Mouse (Mus musculus) testis, adult 2 months (tissue): ENCODE results near the gene Dgcr8. TPM values are rescaled to one million over a fixed set of nuclear protein-coding genes. Genes with fewer than 3 reads are reported as not detected.
A peak's percentile ranks its signal among the peaks of the same experiment; 100 is the strongest.

Experiments used
- H3K27ac ChIP-seq: fragments of 200-500 bp; 2 replicates; pipeline ENCODE4 v1.5.1; 2012; ENCODE audit warnings: low read depth, low read length; ENCODE audit not compliant: control insufficient read depth, insufficient read depth
- H3K27me3 ChIP-seq: fragments of 200-500 bp; 2 replicates; pipeline ENCODE4 v1.6.1; 2012; ENCODE audit warnings: mild to moderate bottlenecking, low read length, moderate library complexity; ENCODE audit not compliant: control insufficient read depth, insufficient read depth
- H3K36me3 ChIP-seq: fragments of 200-500 bp; 2 replicates; pipeline ENCODE4 v1.6.1; 2012; ENCODE audit warnings: mild to moderate bottlenecking, low read length; ENCODE audit not compliant: control insufficient read depth, insufficient read depth
- H3K4me1 ChIP-seq: fragments of 200-500 bp; 2 replicates; pipeline ENCODE4 v1.6.1; 2012; ENCODE audit warnings: low read length; ENCODE audit not compliant: control insufficient read depth, insufficient read depth
- H3K4me3 ChIP-seq: fragments of 200-500 bp; 2 replicates; pipeline ENCODE4 v1.5.1; 2012; ENCODE audit warnings: low read depth, mild to moderate bottlenecking, low read length, moderate library complexity, mixed read lengths; ENCODE audit not compliant: control insufficient read depth
- CTCF ChIP-seq: fragments of 200-500 bp; IDR thresholded peaks from 2 replicates; pipeline ENCODE4 v1.5.1; 2012; ENCODE audit warnings: low read depth, mild to moderate bottlenecking, inconsistent platforms, low read length, moderate library complexity; ENCODE audit not compliant: control insufficient read depth, insufficient read depth, insufficient replicate concordance
- POLR2A ChIP-seq: fragments of 200-500 bp; IDR thresholded peaks from 2 replicates; pipeline ENCODE4 v1.6.1; 2012; ENCODE audit warnings: low read depth, mild to moderate bottlenecking, inconsistent platforms, low read length, moderate library complexity; ENCODE audit not compliant: control insufficient read depth
- polyA plus RNA-seq: library from polyadenylated mRNA; depleted of rRNA; stranded (reverse); fragments of >200 nt; gene quantifications from 2 replicates; pipeline ENCODE4 v1.2.3, GENCODE M21; 2012

The Dgcr8 gene
- polyA plus RNA-seq, 1 experiment = 28.9 TPM

- peak overlapping the region; percentile 75 for H3K27ac ChIP-seq
- H3K4me1 ChIP-seq = peaks cover 20% of the 10 kb centered on the region
- no peaks in the 10 kb centered on the region; the same call in 1 of the 2 replicates for H3K36me3 ChIP-seq
- no peaks in the 10 kb centered on the region for H3K27me3 ChIP-seq
- H3K4me3 ChIP-seq = peak overlapping the region; percentile 85
- TF ChIP-seq CTCF (no peak), POLR2A (peak; percentile 7; the same call in 1 of the 2 replicates)
These were observed 53.5 kb downstream of the Dgcr8 start for GRCm38 (mm10) chr16:18235389-18236065.

DNA sequence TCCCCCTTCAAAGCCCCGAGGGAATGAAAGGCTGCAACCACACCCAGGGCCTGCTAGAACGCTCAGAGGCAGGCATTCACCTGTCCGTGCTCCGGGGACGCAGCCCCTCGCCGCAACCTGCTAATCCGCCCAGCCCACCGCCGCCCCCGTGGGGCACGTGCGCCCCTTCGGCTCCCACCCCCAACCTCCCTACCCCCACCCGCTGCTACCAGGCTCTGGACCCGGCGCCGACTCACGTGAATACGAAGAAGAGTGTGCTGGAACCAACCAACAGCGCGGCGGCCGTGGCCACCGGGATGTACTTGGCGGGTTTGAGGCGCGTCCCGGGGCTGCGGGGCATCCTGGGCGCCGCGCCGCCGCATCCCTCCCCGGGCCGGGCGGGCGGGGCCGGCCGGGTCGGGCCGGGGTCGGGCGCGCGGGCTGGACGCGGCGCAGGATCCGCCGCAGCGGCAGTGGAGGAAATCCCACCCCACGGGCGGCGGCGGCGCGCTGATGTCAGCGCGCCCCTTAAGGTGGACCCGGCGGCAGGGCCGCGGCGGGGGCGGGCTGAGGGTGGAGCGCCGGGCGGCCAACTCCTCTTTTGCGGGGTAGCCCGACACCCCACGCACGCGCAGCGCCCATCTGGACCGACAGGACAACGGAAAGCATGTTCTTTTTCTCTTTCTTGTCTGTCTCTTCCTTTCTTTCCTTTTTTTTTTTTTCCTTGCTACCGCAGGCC is 54.2 kb downstream of the Dgcr8 start, which contains the start of gene Zdhhc8:
Gene Zdhhc8, minus strand, starts transcription at position 466 of the 718 bp plus-strand sequence.
- Histone ChIP-seq H3K27ac (peak within 1 kb of the TSS; percentile 75), H3K36me3 (no peaks in the 10 kb centered on the region), H3K27me3 (no peaks in the 10 kb centered on the region), H3K4me3 (peak within 1 kb of the TSS; percentile 85), H3K4me1 (peaks cover 20% of the 10 kb centered on the region)
- no peak for TF ChIP-seq CTCF
- no peak for TF ChIP-seq POLR2A

GRCm38 (mm10) chr16:18233919-18234670 is 55.0 kb downstream of the Dgcr8 start:
- Histone ChIP-seq H3K4me3 (peak overlapping the region; percentile 85), H3K27me3 (no peaks in the 10 kb centered on the region), H3K4me1 (peaks cover 20% of the 10 kb centered on the region), H3K27ac (0 out of 2 replicates have a peak overlapping the region, but pooled peaks have one; percentile 5), H3K36me3 (no peaks in the 10 kb centered on the region)
- TF ChIP-seq CTCF = no peak
- TF ChIP-seq POLR2A = no peak

- no peak overlapping the region for H3K27ac ChIP-seq
- TF ChIP-seq CTCF = no peak
- no peak for TF ChIP-seq POLR2A
- no peaks in the 10 kb centered on the region for H3K27me3 ChIP-seq
- no peak overlapping the region for H3K4me3 ChIP-seq
- peaks cover 20% of the 10 kb centered on the region for H3K4me1 ChIP-seq
- H3K36me3 ChIP-seq = no peaks in the 10 kb centered on the region
These were observed 55.6 kb downstream of the Dgcr8 start for GRCm38 (mm10) chr16:18233451-18233850.

GRCm38 (mm10) chr16:18231451-18231850 is 57.6 kb downstream of the Dgcr8 start:
- Histone ChIP-seq H3K27ac (no peak overlapping the region), H3K4me1 (peaks cover 18% of the 10 kb centered on the region), H3K4me3 (no peak overlapping the region), H3K36me3 (no peaks in the 10 kb centered on the region), H3K27me3 (no peaks in the 10 kb centered on the region)
- TF ChIP-seq CTCF (no peak), POLR2A (no peak)

GRCm38 (mm10) chr16:18231047-18231446 is 58.0 kb downstream of the Dgcr8 start:
- Histone ChIP-seq H3K36me3 (no peaks in the 10 kb centered on the region), H3K4me3 (no peak overlapping the region), H3K27ac (no peak overlapping the region), H3K27me3 (no peaks in the 10 kb centered on the region), H3K4me1 (peaks cover 14% of the 10 kb centered on the region)
- TF ChIP-seq POLR2A = no peak
- no peak for TF ChIP-seq CTCF

DNA sequence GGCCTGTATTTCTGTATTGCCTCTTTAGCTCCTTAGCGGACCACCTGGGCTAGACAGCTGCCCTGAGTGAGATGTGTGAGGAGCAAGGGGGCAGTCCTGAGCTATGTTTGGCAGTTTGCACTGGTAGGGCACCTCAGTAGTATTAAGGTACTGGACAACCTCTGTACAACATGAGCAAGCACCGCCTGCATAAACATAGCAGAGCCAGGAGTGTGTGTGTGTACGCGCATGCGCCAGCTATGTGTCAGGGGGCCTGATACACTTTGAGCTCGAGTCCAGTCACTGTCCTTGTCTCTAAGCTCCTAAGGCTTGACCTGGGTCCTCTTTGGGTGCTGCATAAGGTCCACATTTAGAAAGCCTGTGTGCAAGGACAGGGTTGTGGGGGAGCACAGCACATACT is 58.4 kb downstream of the Dgcr8 start:
- H3K27me3 ChIP-seq = no peaks in the 10 kb centered on the region
- peaks cover 11% of the 10 kb centered on the region for H3K4me1 ChIP-seq

More for the DNA sequence above, 58.4 kb downstream of the Dgcr8 start:
- Histone ChIP-seq H3K4me3 (no peak overlapping the region), H3K36me3 (no peaks in the 10 kb centered on the region), H3K27ac (no peak overlapping the region)
- TF ChIP-seq POLR2A = no peak
- TF ChIP-seq CTCF = no peak
